Mouse (Mus musculus): ENCODE results near the gene Nagk.
A peak's percentile ranks its signal among the peaks of the same experiment; 100 is the strongest.
"Not testable (repeated sequence)": the region's sequence is repeated elsewhere in the genome, so short reads cannot be mapped to it uniquely, and the experiment has no call there.

The Nagk gene

GRCm38 (mm10) chr6:83794760-83795296 is at the start of gene Nagk:
TSS of gene Nagk (plus strand) at chr6:83794982.
- DNase-seq (ENCODE audit: extremely low read depth, low read depth), result peak; percentile 76

- no peak for DNase-seq (ENCODE audit: extremely low read depth, low read depth)
Measured at GRCm38 (mm10) chr6:83745466-83745865, 49.3 kb upstream of the Nagk start.

GRCm38 (mm10) chr6:83749286-83749685 is 45.5 kb upstream of the Nagk start:
- DNase-seq (ENCODE audit: extremely low read depth, low read depth), result no peak

DNA sequence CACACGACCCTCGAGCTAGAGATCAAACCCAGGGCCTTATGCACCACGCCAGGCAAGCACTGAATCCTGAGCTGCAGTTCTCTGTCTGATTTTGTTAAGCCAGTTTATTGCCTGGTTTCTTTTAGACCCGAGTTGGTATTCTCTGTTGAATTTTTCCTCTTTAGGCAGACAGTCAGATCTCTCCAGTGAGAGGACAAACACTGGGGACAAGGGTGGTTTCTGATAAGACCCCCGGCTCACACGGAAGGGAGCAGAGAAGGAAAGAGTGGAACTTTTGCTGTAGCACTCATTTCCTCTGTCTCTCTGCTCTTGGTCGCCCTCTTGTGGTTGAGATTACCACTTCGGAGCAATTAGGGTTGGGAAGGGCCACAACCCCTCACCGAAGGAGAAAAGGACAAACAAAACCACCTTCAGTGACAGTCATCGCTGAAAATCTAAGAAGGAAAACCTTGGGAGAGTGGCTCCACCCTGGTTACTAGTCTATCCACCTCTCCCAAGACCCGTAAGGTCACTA is 44.6 kb upstream of the Nagk start:
- peak; percentile 30 for DNase-seq (ENCODE audit: extremely low read depth, low read depth)

GRCm38 (mm10) chr6:83756051-83756450 is 38.7 kb upstream of the Nagk start:
- no peak for DNase-seq (ENCODE audit: extremely low read depth, low read depth)

DNA sequence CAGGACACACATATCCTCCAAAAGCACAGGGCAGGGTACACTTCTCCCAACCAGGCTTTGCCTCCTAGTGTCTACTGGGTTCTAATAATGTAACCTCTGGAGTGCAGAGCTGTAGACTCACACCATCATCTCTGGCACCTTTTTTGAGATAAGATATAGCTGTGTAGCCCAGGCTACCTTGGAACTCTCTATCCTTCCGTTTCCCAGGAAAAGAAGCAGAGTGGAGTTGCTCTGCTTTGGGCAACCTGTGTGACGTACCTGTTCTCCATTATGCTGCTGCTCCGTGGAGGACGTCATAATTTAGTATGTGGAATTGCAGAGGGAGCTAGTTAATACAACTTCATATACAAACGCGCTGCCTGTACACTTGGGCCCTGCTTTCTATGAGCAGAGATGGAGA is 32.4 kb upstream of the Nagk start, which contains the start of gene Ankrd53:
Gene Ankrd53 (plus strand): TSS at position 301 of the 400 bp plus-strand sequence.
- DNase-seq (ENCODE audit: extremely low read depth, low read depth), result no peak

DNA sequence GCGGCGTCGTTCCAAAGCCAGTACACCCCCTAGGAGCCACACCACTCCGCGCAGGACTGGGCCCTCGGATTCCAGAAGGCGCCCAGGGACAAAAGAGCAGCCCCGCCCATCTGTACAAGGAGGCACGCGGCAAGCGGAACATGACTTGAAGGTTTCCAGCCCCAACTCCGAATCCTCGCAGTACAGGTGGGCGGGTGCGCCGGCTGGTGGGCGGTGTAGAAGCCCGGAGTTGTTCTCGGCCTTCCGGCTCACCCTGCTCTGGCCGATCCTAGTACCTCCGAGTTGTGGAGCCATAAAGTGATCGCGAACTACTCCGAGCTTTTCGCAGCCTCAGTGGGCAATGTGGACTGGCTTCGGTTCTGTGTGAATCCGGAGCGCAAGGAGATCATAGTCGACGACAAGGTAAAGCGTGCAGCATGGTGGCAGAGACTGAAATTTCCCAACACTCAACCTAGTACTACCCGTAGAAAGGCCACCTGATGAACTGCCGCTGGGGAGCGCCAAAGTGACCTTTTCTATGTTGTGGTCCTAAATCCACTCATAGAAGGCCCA is 31.8 kb upstream of the Nagk start:
- no peak for DNase-seq (ENCODE audit: extremely low read depth, low read depth)

DNA sequence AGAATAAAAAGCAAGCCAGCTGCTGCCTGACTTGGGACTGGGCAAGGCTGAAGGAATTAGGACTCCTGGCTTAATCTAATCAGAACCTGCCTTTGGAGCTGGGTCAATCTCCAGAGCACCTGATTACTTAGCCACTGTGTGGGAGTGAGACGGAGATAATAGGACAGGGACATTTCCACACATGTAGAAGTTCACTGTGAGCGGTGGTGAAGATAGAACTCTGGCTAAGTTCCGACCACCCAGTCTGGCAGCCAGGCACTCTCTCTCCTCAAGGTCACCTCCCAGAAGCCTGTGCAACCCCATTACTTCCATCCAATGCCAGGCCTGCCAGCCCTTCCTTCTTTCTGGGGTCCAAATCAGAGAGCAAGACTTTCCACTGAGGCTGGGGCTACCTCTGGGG is 27.8 kb upstream of the Nagk start:
- DNase-seq (ENCODE audit: extremely low read depth, low read depth), result no peak

DNA sequence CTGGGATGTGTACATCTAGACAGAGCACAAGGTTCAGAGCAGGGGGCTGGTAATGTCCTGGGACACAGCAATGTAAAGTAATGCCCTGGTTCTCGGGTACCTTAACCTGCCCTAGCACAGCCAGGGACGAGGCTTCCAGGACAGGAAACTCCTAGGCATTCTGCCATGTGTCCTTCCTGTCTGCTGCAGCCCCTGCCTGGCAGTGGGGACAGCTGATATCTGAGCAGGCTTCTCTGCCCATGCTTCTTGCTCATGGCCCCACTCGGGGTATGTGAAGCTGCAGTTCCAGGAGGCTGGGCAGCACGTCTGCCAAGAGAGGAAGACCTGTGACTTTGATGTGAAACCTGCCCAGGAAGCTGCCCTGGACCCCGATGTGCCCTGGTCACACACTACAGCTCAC is 26.3 kb upstream of the Nagk start:
- no peak for DNase-seq (ENCODE audit: extremely low read depth, low read depth)

DNA sequence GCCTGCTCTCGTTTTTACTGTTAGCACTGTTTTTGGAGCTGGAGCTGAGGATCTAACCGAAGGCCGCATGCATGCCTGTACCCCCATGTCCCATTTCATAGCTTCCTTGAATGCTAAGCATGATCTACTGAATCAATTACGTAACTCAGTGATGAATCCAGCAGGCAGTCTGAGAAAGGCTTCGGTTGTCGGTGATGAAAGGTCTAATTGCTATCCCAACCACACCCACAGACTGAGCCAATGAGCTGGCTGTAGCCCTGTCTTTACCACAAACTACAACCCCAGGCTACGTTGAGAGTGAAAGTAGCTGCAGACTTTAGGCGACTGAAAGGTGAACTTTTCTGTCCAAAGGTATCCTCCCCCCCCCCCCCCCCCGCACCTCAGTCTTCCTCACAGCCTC is 20.7 kb upstream of the Nagk start:
- peak; percentile 21 for DNase-seq (ENCODE audit: extremely low read depth, low read depth)

DNA sequence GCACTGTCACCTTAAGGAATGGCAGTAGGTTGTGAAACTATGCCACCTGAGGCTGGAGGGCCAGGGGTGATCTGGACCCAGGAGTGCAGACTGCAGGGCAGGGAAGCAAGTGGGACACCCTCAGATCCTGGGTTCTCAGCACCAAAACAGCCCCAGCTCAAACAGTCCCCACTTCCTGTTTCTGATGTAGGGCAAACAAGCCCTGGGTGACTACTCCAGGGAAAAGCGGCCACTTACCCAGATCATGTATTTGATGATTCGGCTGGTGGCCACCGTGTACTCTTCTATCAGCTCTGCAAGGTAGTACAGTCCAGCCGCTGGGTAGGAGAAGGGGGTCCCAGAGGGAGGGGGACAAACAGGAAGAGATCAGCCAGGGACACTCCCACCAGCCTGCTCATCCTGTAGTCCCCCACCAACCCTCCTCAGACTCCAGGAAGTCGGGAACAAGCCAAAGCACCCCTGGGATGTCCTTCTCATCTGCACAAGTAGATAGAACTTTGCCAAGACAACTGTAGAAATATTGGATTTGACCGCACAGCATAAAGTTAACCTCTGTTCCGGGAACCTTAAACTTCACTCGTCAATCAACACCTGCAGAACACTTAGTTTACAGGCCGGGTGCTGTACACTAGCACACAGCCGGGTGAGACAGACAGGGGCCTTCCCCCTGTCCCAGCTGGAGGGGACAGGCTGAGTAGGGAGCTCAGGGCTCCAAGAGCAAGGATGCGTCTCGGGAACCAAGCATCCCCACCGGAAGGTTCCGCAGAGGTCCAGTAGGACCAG is 19.8 kb upstream of the Nagk start:
- DNase-seq (ENCODE audit: extremely low read depth, low read depth), result peak; percentile 56

- peak; percentile 70 for DNase-seq (ENCODE audit: extremely low read depth, low read depth)
Measured at GRCm38 (mm10) chr6:83775638-83776293, 19.0 kb upstream of the Nagk start, which contains the start of gene Tex261. TSS of gene Tex261 (minus strand) at chr6:83775813.

- DNase-seq (ENCODE audit: extremely low read depth, low read depth), result no peak
Measured at GRCm38 (mm10) chr6:83778306-83778705, 16.5 kb upstream of the Nagk start.

- peak; percentile 36 for DNase-seq (ENCODE audit: extremely low read depth, low read depth)
Measured at GRCm38 (mm10) chr6:83779026-83779425, 15.8 kb upstream of the Nagk start.

DNA sequence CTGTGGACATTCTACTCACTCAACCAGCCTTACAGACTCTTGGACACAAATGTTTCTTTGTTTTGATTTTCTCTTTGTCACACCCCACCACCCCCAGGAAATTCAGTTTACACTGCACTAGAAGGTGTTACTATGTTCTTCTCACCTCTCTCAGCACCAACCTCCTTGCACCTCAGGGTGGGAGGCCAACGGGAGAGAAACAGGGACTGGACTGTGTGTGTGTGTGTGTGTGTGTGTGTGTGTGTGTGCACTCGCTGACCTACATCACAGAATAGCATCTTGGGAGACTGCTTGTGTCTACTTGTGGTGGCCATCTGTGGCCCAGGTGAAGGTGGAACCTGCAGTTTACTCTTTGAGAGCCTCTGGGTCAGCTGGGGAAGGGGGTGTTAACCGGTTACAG is 8.4 kb upstream of the Nagk start:
- no peak for DNase-seq (ENCODE audit: extremely low read depth, low read depth)

DNA sequence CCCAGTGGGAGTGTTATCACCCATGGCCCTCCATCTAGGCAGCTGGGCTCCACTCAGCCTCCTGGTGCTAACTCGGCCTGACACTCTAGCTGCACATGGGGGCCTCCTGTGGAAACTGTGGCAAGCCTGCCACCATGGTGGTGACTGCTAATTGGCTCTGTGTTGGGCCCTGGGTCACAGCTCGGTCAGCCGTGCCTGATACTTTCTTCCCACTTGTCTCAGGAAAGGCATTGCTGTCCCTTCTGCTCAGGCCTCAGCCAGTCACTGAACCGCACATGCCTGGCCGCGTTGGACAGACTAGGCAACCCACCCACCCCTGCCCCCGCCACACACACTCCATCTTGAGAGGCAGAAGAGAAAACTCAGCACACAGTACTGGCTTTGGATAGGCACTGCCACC is 6.2 kb upstream of the Nagk start:
- DNase-seq (ENCODE audit: extremely low read depth, low read depth), result no peak

DNA sequence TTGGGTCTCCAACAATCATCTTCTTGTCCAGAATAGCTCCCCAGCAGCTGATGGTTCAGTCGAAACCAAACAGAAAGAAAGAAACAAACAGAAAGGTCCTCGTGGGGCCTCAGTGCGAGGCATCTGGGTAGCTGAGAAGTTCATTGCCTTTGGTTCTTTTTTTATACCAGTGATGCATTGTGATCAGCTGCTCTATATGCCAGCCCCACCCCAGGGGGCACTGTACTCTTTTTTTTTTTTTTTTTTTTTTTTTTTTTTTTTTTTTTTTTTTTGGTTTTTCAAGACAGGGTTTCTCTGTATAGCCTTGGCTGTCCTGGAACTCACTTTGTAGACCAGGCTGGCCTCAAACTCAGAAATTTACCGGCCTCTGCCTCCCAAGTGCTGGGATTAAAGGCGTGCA is 4.2 kb upstream of the Nagk start:
- DNase-seq (ENCODE audit: extremely low read depth, low read depth), result not testable (repeated sequence)

DNA sequence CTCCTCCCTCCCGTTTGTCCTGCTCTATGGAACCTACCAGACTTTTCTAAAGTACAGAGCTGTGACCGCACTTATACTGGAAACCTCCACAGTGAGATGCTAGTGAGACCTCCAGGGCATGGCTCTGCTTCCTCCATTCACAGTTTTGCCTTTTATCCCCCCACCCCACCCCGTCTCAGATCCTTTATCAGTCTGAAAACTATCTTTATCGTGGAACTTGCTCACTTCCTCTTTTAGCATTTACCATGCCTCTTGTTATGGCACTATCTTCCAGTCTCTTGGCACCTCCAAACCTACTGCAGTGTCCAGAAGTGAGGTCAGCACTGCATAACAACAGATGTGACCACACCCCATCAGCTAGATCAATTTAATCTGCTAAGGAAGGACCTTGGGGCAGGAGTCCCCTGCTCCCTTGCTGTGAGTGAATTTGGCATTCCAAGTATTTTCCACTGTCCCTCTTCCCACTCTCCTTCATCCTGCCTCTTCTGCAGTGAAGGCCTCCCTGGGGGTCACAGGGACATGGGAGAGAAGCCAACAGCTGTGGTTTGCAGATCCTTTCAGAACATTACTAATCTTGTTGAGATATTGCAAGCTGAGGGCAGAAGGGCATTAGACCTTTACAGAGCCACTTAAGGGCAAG is 3.4 kb upstream of the Nagk start:
- no peak for DNase-seq (ENCODE audit: extremely low read depth, low read depth)

GRCm38 (mm10) chr6:83795492-83795900 is 714 bp downstream of the Nagk start:
- DNase-seq (ENCODE audit: extremely low read depth, low read depth), result peak; percentile 31

DNA sequence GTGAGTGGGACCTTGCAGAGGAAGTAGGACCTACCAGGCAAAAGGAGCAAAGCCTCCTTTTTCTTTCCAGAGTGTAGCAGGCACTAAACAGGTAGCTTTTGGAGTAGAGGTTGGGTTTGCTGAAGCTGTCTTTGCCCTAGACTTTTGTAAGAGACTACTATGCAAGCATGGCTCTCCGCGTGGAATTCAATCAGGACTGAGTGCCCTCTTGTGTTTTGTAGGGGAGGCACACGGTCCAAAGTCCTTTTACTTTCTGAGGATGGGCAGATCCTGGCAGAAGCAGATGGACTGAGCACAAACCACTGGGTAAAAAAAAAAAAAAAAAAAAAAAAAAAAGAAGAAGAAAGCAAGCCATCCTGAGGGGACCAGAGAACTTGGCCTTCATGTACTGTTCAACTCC is 1.9 kb downstream of the Nagk start:
- DNase-seq (ENCODE audit: extremely low read depth, low read depth), result no peak

- DNase-seq (ENCODE audit: extremely low read depth, low read depth), result no peak
Measured at GRCm38 (mm10) chr6:83802033-83802432, 7.3 kb downstream of the Nagk start.
